Mouse (Mus musculus): Measurements from ENCODE around the gene Nos3. TPM values are rescaled to one million over a fixed set of nuclear protein-coding genes. Genes with fewer than 3 reads are reported as not detected.

Nos3 gene
- 0.12 TPM in 1 of 2 replicates, not detected in the other for total RNA-seq (2015)
- total RNA-seq (2017): not detected in 2 replicates

DNA sequence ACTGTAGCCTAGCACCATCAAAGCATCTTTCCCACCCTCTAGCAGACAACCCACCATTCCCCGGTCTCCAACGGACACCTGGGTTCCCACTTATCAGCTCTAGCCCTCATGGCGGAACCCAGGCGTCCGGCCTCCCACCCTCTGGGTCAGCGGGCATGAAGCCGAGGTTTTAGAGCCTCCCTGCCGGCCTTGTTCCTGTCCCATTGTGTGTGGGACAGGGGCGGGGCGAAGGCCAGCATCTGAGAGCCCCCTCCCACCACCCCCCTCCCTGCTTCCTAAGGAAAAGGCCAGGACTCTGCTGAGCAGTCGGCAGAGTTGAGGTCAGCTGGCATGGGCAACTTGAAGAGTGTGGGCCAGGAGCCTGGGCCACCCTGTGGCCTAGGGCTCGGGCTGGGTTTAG lies at the start of gene Nos3:
Gene Nos3 (plus strand): TSS at position 303 of the 400 bp plus-strand sequence.
- ATAC-seq (replicated peaks; ENCODE audit: poor library complexity): no peak

DNA sequence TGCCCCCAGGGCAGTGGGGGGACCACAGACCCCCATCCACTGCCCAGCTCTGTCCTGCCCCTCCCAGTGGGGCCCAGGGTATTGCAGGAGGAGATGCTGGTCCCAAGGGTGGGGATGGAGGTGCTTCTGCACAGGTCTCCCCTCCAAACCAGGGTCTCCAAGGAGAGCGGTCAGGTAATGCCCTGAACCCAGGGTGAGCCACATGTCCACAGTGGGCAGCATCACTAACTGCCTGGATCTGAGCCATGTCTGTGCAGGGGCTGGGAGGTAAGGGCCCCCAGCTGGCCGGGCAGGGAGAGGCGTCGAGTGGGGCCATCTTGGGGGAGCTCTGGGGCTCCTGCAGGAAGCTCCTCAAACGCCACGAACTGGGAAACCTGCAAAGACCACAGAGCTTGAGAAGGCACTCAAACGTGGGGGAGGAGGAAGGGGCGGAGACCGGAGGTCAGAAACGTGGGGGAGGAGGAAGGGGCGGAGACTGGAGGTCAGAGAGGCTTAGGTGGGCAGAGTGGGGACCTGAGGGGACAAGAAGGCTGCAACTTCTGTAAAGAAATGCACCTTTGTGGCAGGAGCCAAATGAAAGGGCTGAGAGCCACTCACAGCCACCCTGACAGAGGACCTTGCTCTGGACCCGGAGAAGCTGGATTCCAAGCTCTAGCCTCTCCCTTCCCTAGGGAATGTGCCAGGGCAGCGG lies 44.7 kb upstream of the Nos3 start:
- ATAC-seq (replicated peaks; ENCODE audit: poor library complexity): peak; percentile 88

DNA sequence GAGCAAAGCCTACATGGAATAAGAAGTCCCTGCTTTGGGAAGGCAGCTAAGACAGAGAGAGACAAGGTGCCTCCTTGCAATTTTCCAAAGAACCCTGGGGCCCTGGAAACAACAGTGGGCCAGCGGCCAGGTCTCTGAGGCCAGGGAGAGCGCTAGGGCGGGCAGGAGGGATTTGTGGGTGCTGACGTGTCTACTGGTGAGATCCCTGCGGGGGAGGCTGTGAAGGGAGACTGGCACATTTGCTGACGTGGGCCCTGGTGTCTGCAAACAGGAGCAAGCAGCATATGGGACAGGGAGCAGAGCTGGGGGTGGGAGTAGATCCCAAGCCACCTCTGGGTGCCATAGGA lies 44.2 kb upstream of the Nos3 start:
- ATAC-seq (replicated peaks; ENCODE audit: poor library complexity): peak; percentile 75

DNA sequence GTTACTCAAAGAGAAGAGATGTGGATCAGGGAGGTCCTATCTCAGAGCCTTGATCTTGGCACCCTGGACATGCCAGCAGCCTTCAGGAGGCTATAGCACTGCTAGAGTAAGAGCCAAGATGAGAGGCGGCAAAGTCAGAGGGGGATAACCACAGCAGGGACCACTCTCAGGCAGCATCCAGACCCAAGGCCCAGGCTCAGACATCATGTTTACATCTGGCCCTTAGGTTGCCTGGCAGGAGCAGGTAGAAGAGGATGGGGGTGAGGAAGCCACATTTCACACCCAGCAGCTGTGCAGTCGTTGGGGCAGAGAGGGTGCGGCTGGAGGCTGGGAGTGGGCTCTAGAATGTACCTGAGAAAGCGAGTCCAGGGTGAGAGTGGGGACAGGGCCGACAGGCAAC lies 43.7 kb upstream of the Nos3 start:
- ATAC-seq (replicated peaks; ENCODE audit: poor library complexity): no peak

DNA sequence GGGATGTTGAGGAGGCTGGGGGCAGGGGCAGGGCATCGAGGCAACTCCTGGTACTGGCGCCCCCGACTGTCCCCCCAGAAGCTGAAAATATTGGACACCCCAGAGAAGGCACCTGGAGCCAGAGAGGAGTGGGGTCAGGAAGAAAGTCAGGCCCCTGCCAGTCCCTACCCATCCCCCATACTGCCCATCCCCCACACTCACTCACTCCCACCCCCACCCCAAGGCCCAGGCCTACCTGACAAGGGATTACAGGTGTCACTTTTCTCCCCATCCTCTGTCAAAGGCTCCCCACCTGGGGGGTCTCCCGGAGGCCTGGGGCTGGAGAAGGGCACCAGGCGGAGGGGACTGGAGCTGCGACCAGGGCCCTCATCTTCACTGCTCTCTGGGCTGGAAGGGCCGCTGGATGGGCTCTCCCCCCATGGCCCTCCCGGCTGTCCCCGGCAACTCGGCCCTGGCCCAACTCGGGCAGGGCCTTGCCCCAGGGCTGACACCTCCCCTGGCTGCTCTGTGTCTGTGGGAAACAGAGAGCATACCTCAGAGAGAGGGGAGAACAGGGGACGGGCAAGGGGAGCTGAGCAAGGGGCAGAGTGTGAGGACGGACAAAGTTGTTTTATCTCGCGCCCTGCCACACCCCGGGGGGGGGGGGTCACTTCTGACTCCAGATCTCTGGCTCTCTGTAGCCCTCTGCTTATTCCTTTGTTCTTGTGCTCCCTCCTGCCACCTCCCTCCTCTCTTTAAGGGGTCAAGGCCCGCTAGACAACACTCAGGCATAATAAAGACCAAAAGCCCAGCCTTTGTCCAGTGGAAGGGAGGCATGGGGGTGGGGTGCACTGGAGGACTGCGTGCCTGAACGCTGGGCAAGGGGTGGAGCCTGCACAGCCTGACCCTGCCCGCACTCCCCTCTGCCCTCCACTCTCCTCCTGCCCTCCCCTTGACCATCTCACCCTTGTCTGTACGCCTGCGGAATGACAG lies 42.6 kb upstream of the Nos3 start:
- no peak for ATAC-seq (replicated peaks; ENCODE audit: poor library complexity)

DNA sequence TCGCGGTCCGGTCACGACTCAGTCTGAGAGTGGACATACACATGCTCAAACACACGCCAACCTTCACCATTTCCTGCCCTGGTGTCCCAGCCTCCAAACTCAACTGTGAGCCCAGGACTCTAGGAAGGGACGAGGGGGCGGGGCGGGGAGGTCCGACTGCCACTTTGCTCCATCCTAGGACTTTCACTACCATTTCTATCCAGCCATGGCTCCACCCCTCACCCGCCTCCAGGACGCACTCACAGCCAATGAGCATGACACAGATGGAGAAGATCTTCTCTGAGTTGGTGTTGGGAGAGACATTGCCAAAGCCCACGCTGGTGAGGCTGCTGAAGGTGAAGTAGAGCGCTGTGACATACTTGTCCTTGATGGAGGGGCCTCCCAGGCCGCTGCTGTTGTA lies 39.4 kb upstream of the Nos3 start:
- ATAC-seq (replicated peaks; ENCODE audit: poor library complexity): no peak

DNA sequence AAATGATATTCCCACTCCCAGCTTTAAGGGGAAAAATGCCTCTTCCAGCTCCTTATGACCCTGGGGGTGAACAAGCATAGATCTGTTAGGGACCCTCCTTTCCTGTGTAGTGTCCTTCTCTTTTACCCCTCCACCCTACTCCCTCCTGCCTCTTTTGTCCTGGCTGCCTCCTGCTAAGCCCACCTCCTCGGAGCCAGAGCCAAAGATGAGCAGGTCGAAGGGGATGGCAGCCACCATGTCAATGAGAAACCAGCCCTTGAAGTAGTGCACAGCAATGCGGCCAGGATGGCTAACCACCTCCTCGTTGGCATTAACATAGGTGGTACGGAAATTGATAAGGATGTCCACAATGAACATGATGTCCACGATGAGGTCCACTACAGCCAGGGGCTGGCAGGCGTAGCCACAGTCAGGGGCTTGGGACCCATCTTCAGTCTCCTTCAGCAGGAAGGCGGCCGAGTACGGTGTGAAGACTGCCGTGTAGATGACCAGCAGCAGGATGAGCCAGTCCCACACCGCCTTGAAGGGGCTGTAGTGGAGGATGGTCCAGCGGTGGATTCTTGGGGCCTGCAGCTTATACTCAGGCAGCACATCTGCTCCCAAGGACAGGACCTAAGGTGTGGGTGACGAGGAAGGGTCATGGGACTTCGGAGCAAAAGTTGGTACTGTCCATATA lies 38.3 kb upstream of the Nos3 start:
- no peak for ATAC-seq (replicated peaks; ENCODE audit: poor library complexity)

DNA sequence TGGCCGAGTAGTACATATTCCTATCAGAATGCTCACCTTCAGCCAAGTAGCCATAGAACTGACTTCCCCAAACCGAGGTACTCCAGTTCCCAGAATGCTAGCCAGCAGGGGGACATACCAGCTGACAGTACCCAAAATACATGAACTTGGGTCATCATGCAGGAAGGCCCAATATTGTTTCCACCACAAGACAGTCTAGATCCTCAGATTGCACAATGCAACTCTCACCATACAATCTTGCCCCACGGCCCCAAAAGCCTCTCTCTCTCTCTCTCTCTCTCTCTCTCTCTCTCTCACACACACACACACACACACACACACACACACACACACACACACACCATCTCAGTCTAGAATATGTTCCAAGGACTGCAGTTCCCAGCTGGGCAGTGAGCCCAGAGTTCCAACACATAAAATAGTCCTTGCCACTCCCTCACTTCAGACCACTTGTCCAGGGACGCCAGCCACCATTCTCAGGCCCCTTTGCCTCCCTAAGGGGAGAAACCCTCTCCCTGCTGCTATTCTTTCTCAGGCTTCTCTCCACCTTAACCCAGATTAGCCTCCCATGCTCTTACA lies 37.7 kb upstream of the Nos3 start:
- peak; percentile 65 for ATAC-seq (replicated peaks; ENCODE audit: poor library complexity)

DNA sequence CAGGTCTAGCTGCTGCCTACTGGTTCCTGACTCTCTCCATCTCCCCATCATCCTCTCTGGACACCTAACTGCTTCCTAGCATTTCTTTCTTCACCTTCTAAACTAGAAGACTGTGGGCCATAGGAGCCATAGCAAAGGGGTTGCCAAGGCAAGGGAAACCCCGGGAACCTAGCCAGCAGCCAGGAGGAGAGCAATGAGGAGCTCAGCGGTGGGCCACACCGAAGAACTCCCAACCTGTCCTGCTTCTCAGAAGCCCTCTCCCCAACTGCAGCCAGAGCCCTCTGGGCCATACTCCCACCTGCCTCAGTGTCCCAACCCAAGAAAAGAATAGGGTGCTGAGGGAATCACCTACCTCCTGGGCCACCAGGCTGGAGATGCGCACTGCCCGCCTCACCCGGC lies 35.8 kb upstream of the Nos3 start:
- ATAC-seq (replicated peaks; ENCODE audit: poor library complexity): no peak

DNA sequence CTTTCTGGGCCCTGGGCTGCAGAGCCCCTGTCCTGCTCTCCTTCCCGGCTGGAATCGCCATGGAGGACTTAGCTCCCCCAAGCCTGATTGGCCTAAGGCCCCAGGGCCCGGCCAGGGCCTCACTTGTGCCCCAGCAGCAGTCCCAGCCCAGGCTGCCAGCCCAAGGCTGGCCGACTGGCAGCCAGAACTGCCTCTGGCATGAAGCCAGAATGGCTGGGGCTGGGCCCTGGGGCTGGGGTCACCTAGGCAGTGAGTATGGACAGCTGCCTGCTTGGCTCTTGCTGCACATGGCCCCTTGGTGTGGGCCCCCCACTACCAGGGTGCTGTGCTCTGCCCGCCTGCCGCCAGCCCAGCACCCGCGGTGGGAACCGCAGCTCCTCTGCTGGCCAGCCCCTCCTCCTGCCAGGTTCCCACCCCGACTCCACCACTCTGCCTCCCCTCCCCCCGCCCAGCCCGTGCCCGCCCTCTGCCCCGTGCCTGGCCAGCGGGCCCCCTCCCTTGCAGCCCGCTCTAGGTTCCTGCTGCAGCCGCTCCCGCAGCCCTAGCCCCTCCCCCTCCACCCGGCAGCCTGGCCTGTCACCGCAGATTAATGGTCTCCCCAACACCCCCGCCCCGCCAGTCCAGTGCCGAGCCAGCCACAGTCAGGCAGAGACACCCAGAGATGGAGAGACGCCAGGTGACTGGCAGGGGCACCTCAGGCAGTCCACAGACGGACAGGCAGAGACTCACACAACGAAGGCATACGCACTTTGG lies 35.2 kb upstream of the Nos3 start:
- ATAC-seq (replicated peaks; ENCODE audit: poor library complexity): peak; percentile 56

DNA sequence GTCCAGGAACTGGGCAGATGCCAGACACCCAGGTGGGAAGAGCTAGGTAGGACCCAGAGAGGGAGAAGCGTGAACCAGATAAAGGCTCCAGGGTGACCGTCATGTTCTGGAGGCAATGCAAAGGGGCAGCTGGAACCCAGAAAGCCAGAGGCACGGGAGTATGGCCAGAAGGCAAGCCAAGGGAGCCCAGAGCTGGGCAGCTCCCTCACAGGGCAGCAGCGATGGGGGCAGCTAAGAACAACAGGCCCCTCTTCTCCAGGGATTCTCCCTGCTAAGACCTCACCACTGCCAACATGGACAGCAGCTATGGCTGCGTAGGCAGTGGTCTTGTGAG lies 34.7 kb upstream of the Nos3 start:
- ATAC-seq (replicated peaks; ENCODE audit: poor library complexity): no peak

DNA sequence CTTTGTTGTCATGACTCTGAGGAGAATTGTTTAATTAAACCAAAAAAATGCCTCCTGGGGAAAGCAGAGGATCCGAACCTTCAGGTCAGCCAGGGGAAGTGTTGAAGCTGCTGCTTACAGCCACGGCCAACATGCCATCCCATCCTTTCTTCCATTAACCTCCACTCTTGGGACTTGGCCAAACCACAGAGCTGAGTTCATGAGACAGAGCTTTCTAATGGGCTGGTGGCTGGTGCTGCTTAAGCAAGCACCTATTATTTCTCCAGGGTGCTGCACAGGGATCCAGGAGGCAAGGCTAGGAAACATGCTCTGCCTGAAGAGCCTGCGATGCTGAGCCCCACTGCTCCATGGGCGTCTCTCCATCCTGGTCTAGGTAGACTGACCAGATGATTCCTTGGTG lies 32.2 kb upstream of the Nos3 start:
- no peak for ATAC-seq (replicated peaks; ENCODE audit: poor library complexity)

DNA sequence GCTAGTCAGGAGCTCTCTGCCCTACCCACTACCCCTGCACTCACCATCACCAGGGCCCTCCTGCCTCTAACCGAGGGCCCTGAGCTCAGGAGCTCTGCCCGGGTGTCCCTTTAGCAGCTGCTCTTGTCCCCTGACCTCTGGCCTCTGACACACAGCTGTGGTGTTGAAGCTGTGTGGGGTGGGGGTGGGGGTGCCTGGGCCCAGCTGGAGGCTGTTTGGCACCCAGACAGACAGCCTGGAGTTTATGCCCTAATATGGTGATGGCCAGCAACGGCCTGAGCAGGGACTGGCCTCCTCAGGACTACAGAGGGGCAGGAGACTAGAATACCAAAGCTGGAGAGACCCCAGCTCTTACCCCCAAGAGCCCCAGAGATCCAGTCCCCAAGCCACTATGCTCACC lies 29.9 kb upstream of the Nos3 start:
- ATAC-seq (replicated peaks; ENCODE audit: poor library complexity): no peak

DNA sequence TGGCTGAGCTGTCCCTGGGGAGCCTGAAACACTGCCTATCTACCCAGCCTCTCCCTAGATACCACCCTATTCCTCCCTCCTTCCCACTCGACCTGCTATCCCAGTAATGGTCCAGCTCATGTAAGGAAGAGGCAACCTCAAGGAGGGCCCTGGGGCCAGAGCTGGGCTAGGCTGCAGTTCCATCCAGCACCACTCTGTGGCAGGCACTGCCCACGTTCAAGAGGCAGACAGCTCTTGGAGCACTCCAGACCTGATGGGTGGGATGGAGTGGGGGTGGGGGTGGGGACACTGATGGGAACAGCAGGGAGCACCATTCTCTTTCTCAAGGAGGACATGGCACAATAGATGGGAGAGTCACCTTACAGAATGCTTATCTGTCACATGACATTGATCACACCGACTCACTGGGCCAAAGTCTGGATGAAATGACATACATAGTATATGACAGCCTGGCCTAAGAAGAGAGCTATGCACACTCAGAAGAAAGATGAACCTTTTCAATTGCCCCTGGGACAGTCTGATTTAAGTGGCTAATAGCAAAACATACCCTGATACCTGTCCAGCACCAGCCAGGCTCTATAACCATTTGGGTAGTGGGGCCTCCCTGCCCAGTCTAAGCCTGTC lies 28.6 kb upstream of the Nos3 start:
- peak; percentile 76 for ATAC-seq (replicated peaks; ENCODE audit: poor library complexity)

DNA sequence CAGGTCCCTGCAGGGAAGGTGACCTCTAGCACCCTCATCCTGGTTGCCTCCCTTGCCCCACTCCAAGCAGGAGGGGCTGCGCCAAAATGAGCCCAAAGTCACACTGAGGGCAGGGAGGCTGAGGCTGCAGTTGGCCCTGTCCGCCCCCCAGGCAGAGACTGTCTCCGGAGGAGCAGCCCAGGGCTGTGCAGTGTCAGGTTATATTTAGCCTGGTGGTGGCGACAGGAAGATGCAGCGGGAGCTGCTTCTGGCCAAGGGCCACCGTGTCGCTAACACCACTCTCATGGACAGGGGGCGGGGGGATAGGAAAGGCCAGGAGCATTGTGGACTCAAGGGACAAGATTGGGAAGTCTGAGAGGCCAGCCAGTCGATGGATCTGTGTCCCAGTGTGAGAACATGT lies 27.2 kb upstream of the Nos3 start:
- ATAC-seq (replicated peaks; ENCODE audit: poor library complexity): peak; percentile 26; the same call in 1 of the 2 replicates

DNA sequence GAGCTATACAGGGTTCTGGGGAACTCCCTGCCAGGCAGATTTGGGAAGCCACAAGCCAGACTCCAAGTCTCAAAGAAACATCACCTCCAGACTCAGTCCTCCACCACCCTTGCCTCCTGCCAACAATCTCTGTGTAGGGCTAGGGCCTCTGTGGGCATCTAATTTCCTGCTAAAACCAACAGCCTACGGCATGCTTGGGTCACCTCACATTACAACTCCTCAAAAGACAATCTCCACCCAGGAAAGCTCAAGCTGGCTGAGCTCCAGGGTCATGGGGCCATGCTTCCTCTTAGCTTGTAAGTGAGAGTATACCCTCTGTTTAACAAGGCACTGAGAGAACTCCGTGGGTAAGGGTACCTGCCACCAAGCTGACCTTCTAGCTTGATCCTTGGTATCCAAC lies 26.8 kb upstream of the Nos3 start:
- peak; percentile 40; the same call in 1 of the 2 replicates for ATAC-seq (replicated peaks; ENCODE audit: poor library complexity)

DNA sequence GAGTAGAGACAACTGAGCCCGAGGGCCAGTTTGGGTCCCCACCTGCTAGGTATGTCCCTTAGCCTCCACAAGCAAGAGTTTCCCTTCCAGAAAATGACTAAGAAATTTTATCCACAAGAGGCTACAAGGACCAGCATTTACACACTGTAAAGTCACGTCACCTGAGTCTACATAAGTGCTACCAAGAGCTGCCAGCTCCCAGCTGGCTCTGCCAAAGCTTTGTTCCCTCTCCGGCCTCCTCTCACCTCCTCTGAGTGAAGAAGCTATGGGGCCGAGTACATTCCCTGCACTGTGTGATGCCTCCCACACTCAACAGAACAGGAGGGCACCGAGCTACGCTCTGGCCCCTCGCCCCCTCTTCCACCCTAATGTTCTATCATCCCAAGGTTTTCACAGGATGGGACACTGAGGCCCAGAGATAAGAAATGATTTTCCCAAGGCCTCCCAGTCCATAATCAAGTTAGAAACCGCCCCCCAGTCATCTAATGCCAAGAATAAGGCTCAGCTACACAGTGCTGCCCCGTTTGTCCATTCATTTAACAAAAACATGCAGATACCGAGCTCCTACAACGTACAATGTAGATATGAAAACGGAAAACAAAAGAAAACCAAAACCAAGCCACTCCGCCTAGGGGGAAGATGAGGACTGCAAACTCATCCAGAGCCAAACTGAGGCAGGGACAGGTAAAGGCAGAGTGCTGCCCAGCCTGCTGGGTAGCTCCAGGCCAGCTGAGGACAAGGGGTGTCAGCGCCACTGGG lies 22.2 kb upstream of the Nos3 start:
- no peak for ATAC-seq (replicated peaks; ENCODE audit: poor library complexity)

DNA sequence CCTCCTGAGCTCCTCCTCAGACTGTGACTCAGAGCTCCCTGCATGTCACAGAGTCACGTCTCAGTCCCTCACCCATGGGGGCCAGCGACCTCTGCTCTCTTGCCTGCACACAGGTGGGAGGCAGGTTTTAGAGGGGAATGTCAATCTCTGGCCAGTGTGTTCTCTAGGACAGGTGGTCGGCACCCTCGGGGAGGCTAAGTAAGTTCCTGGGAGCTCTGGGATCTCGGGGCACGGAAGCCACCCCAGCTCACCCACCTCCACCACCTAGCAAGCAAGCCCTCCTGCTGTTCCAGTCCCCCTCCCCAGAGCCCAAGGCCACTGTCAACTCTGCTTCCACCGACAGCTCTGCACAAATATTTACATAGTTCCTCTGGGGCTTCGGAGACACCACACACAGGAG lies 21.6 kb upstream of the Nos3 start:
- ATAC-seq (replicated peaks; ENCODE audit: poor library complexity): no peak

DNA sequence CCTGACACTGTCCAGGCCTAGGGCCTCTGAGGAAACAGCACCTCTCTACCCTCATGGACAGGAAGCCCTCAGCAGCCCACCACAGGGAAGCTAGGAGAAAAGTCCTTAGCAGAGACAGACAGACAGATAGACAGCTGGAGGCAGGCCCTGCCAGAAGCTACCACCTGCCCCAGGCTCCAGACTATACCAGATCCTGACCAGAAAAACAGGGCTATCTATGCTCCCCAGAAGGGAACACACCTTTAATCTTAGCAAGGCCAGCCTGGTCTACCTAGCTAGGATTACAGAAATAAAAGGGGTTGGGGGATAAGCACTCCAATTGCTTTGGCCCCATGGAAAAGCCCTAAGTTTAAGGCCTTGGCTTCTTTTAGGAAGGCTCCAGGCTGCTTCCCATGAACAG lies 21.2 kb upstream of the Nos3 start:
- 0 out of 2 replicates have a peak, but pooled peaks have one; percentile 4 for ATAC-seq (replicated peaks; ENCODE audit: poor library complexity)
